Mouse (Mus musculus): ENCODE measurements around the gene Pacrg.

- TF ChIP-seq CTCF (IDR thresholded peaks at IDR 0.05; ENCODE audit: low read depth) (no peak), EP300 (optimal IDR thresholded peaks at IDR 0.05) (no peak)
Observed at GRCm38 (mm10) chr17:10614696-10615095, 225.4 kb downstream of the Pacrg start.

Measured in stomach, postnatal 0 days (tissue).